Mouse (Mus musculus) naive thymus-derived CD4-positive, alpha-beta T cell, adult 2 months (primary cell): ENCODE measurements around the gene Zfp39.
"Not testable (repeated sequence)": the region's sequence is repeated elsewhere in the genome, so short reads cannot be mapped to it uniquely, and the experiment has no call there.

Experiments
- DNase-seq: peaks from one replicate; pipeline ENCODE4 v3.0.0-alpha.2; 2011; ENCODE audit warnings: low read depth

The Zfp39 gene

GRCm38 (mm10) chr11:58922420-58922819 is 18.4 kb upstream of the Zfp39 start:
- no peak for DNase-seq

GRCm38 (mm10) chr11:58918759-58919158 is 14.7 kb upstream of the Zfp39 start:
- no peak for DNase-seq

GRCm38 (mm10) chr11:58917745-58918366 is 13.8 kb upstream of the Zfp39 start, which contains the start of gene Btnl10:
Gene Btnl10 (plus strand): TSS chr11:58917908.
- DNase-seq, result no peak

GRCm38 (mm10) chr11:58916879-58917744 is 13.1 kb upstream of the Zfp39 start:
- DNase-seq, result peak; percentile 86

GRCm38 (mm10) chr11:58914461-58915028 is 10.5 kb upstream of the Zfp39 start:
- peak; percentile 75 for DNase-seq

GRCm38 (mm10) chr11:58913776-58914175 is 9.8 kb upstream of the Zfp39 start:
- no peak for DNase-seq

- no peak for DNase-seq
These were observed 813 bp upstream of the Zfp39 start for GRCm38 (mm10) chr11:58904838-58905237.

- no peak for DNase-seq
These were observed 339 bp upstream of the Zfp39 start for GRCm38 (mm10) chr11:58904410-58904718.

GRCm38 (mm10) chr11:58901080-58901479 is 2.9 kb downstream of the Zfp39 start:
- no peak for DNase-seq

- DNase-seq, result no peak
These were observed 6.5 kb downstream of the Zfp39 start for GRCm38 (mm10) chr11:58897485-58897884.

- DNase-seq, result no peak
These were observed 9.6 kb downstream of the Zfp39 start for GRCm38 (mm10) chr11:58894456-58894855.

- DNase-seq, result no peak
These were observed 13.5 kb downstream of the Zfp39 start for GRCm38 (mm10) chr11:58890511-58890910.

GRCm38 (mm10) chr11:58883756-58884155 is 20.3 kb downstream of the Zfp39 start:
- no peak for DNase-seq

- DNase-seq, result no peak
These were observed 33.1 kb downstream of the Zfp39 start for GRCm38 (mm10) chr11:58870961-58871360.

- DNase-seq, result no peak
These were observed 36.1 kb downstream of the Zfp39 start for GRCm38 (mm10) chr11:58867954-58868330.

GRCm38 (mm10) chr11:58867039-58867953 is 36.7 kb downstream of the Zfp39 start, which contains the start of gene 2810021J22Rik:
Gene 2810021J22Rik (plus strand): TSS chr11:58867216.
- peak; percentile 86 for DNase-seq

- no peak for DNase-seq
These were observed 43.3 kb downstream of the Zfp39 start for GRCm38 (mm10) chr11:58860744-58861143.

GRCm38 (mm10) chr11:58849731-58850130 is 54.3 kb downstream of the Zfp39 start:
- DNase-seq, result no peak

- no peak for DNase-seq
These were observed 56.4 kb downstream of the Zfp39 start for GRCm38 (mm10) chr11:58847636-58848035.

GRCm38 (mm10) chr11:58846919-58847461 is 57.0 kb downstream of the Zfp39 start, which contains the start of gene Gm12258:
Gene Gm12258 (plus strand): TSS chr11:58847158.
- DNase-seq, result peak; percentile 99

GRCm38 (mm10) chr11:58838951-58839350 is 65.1 kb downstream of the Zfp39 start, which contains the start of gene Olfr311:
Gene Olfr311 (plus strand): TSS chr11:58839251.
- not testable (repeated sequence) for DNase-seq
